Mouse (Mus musculus) cerebellum, adult 8-10 months (tissue): Measurements from ENCODE around the gene Uqcr10.
A peak's percentile ranks its signal among the peaks of the same experiment; 100 is the strongest.

ENCODE experiments used
- DNase-seq: peaks from one replicate; pipeline ENCODE4 v3.0.0; 2022

Gene Uqcr10

GRCm38 (mm10) chr11:4704072-4704964, at the start of gene Uqcr10, which contains the start of gene Zmat5:
Uqcr10 (minus strand) TSS chr11:4704342.
Zmat5 (plus strand) TSS chr11:4704678.
- peak; percentile 93 for DNase-seq

- no peak for DNase-seq
These were observed 48.7 kb upstream of the Uqcr10 start for GRCm38 (mm10) chr11:4752836-4753235.

- no peak for DNase-seq
These were observed 46.1 kb upstream of the Uqcr10 start for GRCm38 (mm10) chr11:4750263-4750662.

GRCm38 (mm10) chr11:4747285-4747684, 43.1 kb upstream of the Uqcr10 start:
- DNase-seq = no peak

GRCm38 (mm10) chr11:4746733-4747132, 42.6 kb upstream of the Uqcr10 start, which contains the start of gene Cabp7:
Cabp7 (minus strand) TSS chr11:4746778.
- DNase-seq = no peak

- no peak for DNase-seq
These were observed 41.8 kb upstream of the Uqcr10 start for GRCm38 (mm10) chr11:4745969-4746368.

- DNase-seq = no peak
These were observed 40.5 kb upstream of the Uqcr10 start for GRCm38 (mm10) chr11:4744691-4745090.

- DNase-seq = no peak
These were observed 36.6 kb upstream of the Uqcr10 start for GRCm38 (mm10) chr11:4740785-4741184.

- DNase-seq = no peak
These were observed 34.6 kb upstream of the Uqcr10 start for GRCm38 (mm10) chr11:4738719-4739118.

GRCm38 (mm10) chr11:4737682-4738081, 33.5 kb upstream of the Uqcr10 start:
- DNase-seq = peak; percentile 55

- no peak for DNase-seq
These were observed 32.2 kb upstream of the Uqcr10 start for GRCm38 (mm10) chr11:4736355-4736754.

GRCm38 (mm10) chr11:4734179-4734578, 30.0 kb upstream of the Uqcr10 start:
- no peak for DNase-seq

GRCm38 (mm10) chr11:4731781-4732180, 27.6 kb upstream of the Uqcr10 start:
- peak; percentile 32 for DNase-seq

- no peak for DNase-seq
These were observed 26.8 kb upstream of the Uqcr10 start for GRCm38 (mm10) chr11:4730913-4731312.

GRCm38 (mm10) chr11:4730096-4730495, 26.0 kb upstream of the Uqcr10 start:
- no peak for DNase-seq

- no peak for DNase-seq
These were observed 25.5 kb upstream of the Uqcr10 start for GRCm38 (mm10) chr11:4729603-4730002.

GRCm38 (mm10) chr11:4721728-4722127, 17.6 kb upstream of the Uqcr10 start:
- no peak for DNase-seq

GRCm38 (mm10) chr11:4720900-4721580, 16.9 kb upstream of the Uqcr10 start:
- peak; percentile 63 for DNase-seq

GRCm38 (mm10) chr11:4720393-4720792, 16.3 kb upstream of the Uqcr10 start:
- DNase-seq = no peak

- no peak for DNase-seq
These were observed 15.8 kb upstream of the Uqcr10 start for GRCm38 (mm10) chr11:4719961-4720360.

GRCm38 (mm10) chr11:4718548-4718947, 14.4 kb upstream of the Uqcr10 start:
- DNase-seq = no peak

GRCm38 (mm10) chr11:4716530-4717236, 12.5 kb upstream of the Uqcr10 start:
- DNase-seq = no peak

GRCm38 (mm10) chr11:4715596-4715995, 11.5 kb upstream of the Uqcr10 start:
- no peak for DNase-seq
